Mouse (Mus musculus) macrophage (primary cell): ENCODE data around the gene Elp4. TPM values are rescaled to one million over a fixed set of nuclear protein-coding genes. Genes with fewer than 3 reads are reported as not detected.

ENCODE experiments used
- H3K27ac ChIP-seq: fragments of 350-480 bp; formaldehyde crosslinking; 2 replicates; pipeline ENCODE4 v1.9.0; 2021
- H3K36me3 ChIP-seq: fragments of 350-480 bp; formaldehyde crosslinking; 2 replicates; pipeline ENCODE4 v1.9.0; 2021; ENCODE audit errors: inconsistent target
- H3K4me3 ChIP-seq: fragments of 350-480 bp; formaldehyde crosslinking; 2 replicates; pipeline ENCODE4 v1.9.0; 2021; ENCODE audit errors: inconsistent target
- H3K79me2 ChIP-seq: fragments of 350-480 bp; formaldehyde crosslinking; 2 replicates; pipeline ENCODE4 v1.9.0; 2021; ENCODE audit errors: inconsistent target
- WGBS: methylation state at CpG from one replicate; pipeline ENCODE4 v1.1.7; 2026; ENCODE audit warnings: inconsistent platforms; ENCODE audit not compliant: missing documents; 5-methylcytosine and 5-hydroxymethylcytosine counted together
- polyA plus RNA-seq: library from polyadenylated mRNA; stranded (reverse); fragments of 250-400 nt; gene quantifications from 3 replicates; pipeline ENCODE4 v1.2.4, GENCODE M21; 2018; ENCODE audit warnings: inconsistent platforms

Gene Elp4
- polyA plus RNA-seq, 1 experiment from 2014 or later = 3.1 TPM

- H3K79me2 ChIP-seq = no peaks in the 10 kb centered on the region
- no peaks in the 10 kb centered on the region for H3K36me3 ChIP-seq
- H3K27ac ChIP-seq = no peak overlapping the region
- H3K4me3 ChIP-seq = no peak overlapping the region
Measured at GRCm38 (mm10) chr2:105796101-105796500, 108.3 kb downstream of the Elp4 start.

- Histone ChIP-seq H3K27ac (no peak overlapping the region), H3K36me3 (no peaks in the 10 kb centered on the region), H3K79me2 (no peaks in the 10 kb centered on the region), H3K4me3 (no peak overlapping the region)
- WGBS = 98% methylated on average over 12 of the region's 12 CpGs
Measured at GRCm38 (mm10) chr2:105792339-105793120, 111.8 kb downstream of the Elp4 start.

DNA sequence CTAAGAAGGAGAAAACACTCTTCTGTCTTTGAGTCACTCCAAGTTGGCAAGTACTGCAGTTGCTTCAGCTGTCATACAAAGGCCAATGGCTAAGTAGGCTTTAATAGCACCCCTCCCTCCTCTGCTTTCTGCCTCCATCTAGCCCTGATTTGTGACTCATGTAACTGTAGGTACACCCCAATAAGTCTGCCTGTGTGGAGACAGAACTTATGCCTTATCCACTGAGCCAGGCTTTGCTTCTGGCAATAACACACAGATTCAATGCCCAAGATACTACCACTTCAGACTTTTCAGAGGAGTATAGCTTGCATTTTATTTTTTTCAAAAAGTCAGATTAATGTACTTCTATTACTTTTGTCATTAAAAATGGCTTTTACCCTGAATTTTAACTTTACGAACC, 114.4 kb downstream of the Elp4 start:
- H3K27ac ChIP-seq = no peak overlapping the region
- WGBS = 93% methylated on average over 1 of the region's 1 CpGs
- H3K36me3 ChIP-seq = no peaks in the 10 kb centered on the region
- no peaks in the 10 kb centered on the region for H3K79me2 ChIP-seq
- no peak overlapping the region for H3K4me3 ChIP-seq

DNA sequence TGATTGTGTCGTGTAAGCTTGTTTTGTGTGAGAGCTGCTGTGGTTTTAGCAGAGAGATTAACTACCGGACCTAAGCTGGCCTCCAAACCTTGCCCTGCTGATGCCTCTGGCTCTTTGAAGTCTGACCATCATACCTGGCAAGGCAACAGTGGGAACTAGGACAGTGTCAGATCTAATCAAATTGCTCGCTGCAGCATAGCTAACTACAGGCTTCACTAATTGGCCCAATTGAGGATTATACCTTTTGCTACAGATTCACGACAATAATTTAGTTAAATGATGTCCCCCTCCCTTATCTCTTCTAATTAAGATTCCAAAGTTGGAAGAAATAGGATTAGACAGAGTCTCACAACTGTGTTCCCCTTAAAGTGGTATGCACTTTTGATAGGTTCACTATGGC, 116.6 kb downstream of the Elp4 start:
- no peak overlapping the region for H3K4me3 ChIP-seq
- 92% methylated on average over 4 of the region's 4 CpGs for WGBS

GRCm38 (mm10) chr2:105786986-105787385, 117.4 kb downstream of the Elp4 start:
- Histone ChIP-seq H3K79me2 (no peaks in the 10 kb centered on the region), H3K4me3 (no peak overlapping the region), H3K36me3 (no peaks in the 10 kb centered on the region), H3K27ac (no peak overlapping the region)
- 64% methylated on average over 2 of the region's 2 CpGs for WGBS

More for the DNA sequence above, 116.6 kb downstream of the Elp4 start:
- Histone ChIP-seq H3K27ac (no peak overlapping the region), H3K36me3 (no peaks in the 10 kb centered on the region), H3K79me2 (no peaks in the 10 kb centered on the region)

GRCm38 (mm10) chr2:105782885-105783284, 121.5 kb downstream of the Elp4 start:
- 94% methylated on average over 5 of the region's 5 CpGs for WGBS
- Histone ChIP-seq H3K4me3 (no peak overlapping the region), H3K27ac (no peak overlapping the region), H3K36me3 (no peaks in the 10 kb centered on the region), H3K79me2 (no peaks in the 10 kb centered on the region)

GRCm38 (mm10) chr2:105780739-105781138, 123.6 kb downstream of the Elp4 start:
- Histone ChIP-seq H3K36me3 (no peaks in the 10 kb centered on the region), H3K4me3 (no peak overlapping the region), H3K27ac (no peak overlapping the region), H3K79me2 (no peaks in the 10 kb centered on the region)
- WGBS = no CpG with 5 or more reads among the region's 1 CpGs

GRCm38 (mm10) chr2:105779320-105779891, 125.0 kb downstream of the Elp4 start:
- WGBS = 85% methylated on average over 6 of the region's 6 CpGs

GRCm38 (mm10) chr2:105771314-105771713, 133.1 kb downstream of the Elp4 start:
- WGBS = 97% methylated on average over 3 of the region's 3 CpGs
- H3K4me3 ChIP-seq = no peak overlapping the region
- no peaks in the 10 kb centered on the region for H3K36me3 ChIP-seq
- H3K79me2 ChIP-seq = no peaks in the 10 kb centered on the region
- H3K27ac ChIP-seq = no peak overlapping the region

More at GRCm38 (mm10) chr2:105779320-105779891, 125.0 kb downstream of the Elp4 start:
- Histone ChIP-seq H3K27ac (no peak overlapping the region), H3K36me3 (no peaks in the 10 kb centered on the region), H3K4me3 (no peak overlapping the region), H3K79me2 (no peaks in the 10 kb centered on the region)

DNA sequence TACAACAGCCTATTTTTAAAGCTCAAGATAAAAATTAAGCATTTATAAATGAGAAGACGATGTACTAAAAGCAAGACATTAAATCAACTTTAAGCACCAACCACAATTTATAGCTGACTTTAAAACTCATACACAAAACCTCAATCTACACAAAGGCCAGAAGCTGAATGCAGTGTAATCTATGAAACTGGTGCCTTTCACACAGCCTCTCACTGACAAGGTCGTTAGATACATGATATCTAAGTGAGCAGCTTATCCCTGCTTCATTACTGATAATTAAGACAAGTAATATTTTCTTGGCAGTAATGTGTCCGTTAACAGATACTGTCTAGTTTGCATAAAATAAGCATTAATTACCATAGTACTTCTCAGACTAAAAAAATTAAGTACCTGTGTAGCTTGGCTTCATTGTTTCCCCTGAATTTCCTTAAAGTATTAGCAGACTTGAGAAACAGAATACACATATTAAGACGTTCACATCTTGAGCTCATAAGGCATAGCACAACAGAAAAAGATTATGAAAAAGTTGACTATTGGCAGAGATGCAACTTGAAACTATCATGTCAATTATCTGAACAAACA, 134.5 kb downstream of the Elp4 start:
- Histone ChIP-seq H3K27ac (no peak overlapping the region), H3K79me2 (no peaks in the 10 kb centered on the region), H3K36me3 (no peaks in the 10 kb centered on the region), H3K4me3 (no peak overlapping the region)
- 95% methylated on average over 4 of the region's 4 CpGs for WGBS

GRCm38 (mm10) chr2:105753512-105753911, 150.9 kb downstream of the Elp4 start:
- WGBS = 73% methylated on average over 1 of the region's 1 CpGs
- H3K79me2 ChIP-seq = no peaks in the 10 kb centered on the region
- H3K36me3 ChIP-seq = no peaks in the 10 kb centered on the region
- H3K27ac ChIP-seq = no peak overlapping the region
- no peak overlapping the region for H3K4me3 ChIP-seq

DNA sequence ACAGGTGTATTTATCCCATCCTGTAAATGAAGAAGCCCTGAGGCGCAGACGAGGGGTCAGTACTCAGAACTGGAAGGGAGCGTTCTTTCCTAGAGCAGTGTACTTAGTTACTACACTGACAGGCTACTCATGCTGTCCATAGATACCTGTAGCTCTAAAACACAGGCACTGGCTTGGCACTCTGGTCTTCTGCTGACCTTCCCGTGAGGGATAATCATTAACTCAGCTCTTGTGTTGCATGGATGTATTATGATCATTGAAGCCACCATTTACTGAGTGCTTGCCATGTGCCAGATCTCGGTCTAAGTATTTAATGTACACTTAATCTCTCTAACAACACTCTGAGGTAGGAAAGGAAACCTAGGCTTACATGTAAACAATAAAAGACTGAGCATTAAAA, 155.3 kb downstream of the Elp4 start:
- 92% methylated on average over 5 of the region's 5 CpGs for WGBS
- Histone ChIP-seq H3K79me2 (no peaks in the 10 kb centered on the region), H3K36me3 (no peaks in the 10 kb centered on the region), H3K27ac (no peak overlapping the region), H3K4me3 (no peak overlapping the region)

GRCm38 (mm10) chr2:105746896-105747295, 157.5 kb downstream of the Elp4 start:
- no peak overlapping the region for H3K27ac ChIP-seq
- H3K4me3 ChIP-seq = no peak overlapping the region
- H3K79me2 ChIP-seq = no peaks in the 10 kb centered on the region
- H3K36me3 ChIP-seq = no peaks in the 10 kb centered on the region
- WGBS = 89% methylated on average over 7 of the region's 7 CpGs

DNA sequence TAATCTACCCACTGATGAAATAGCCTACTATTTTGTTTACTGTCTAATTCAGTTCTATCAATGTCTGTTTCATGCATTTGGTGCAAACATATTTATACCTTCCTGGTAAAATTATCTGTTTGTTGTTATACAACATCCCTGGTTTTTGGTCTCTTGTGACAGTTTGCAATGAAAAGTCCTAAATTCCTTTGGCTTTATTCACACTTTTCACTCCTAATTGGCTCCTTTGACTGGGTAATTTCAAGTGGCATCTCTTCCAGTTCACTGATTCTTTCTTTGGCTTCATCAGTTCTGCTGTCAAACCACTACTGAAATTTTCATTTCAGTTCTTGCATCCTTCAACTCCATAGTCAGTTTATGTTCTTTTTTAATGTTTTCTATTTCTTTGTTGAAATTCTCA, 168.2 kb downstream of the Elp4 start:
- Histone ChIP-seq H3K79me2 (no peaks in the 10 kb centered on the region), H3K36me3 (no peaks in the 10 kb centered on the region), H3K27ac (no peak overlapping the region), H3K4me3 (no peak overlapping the region)

DNA sequence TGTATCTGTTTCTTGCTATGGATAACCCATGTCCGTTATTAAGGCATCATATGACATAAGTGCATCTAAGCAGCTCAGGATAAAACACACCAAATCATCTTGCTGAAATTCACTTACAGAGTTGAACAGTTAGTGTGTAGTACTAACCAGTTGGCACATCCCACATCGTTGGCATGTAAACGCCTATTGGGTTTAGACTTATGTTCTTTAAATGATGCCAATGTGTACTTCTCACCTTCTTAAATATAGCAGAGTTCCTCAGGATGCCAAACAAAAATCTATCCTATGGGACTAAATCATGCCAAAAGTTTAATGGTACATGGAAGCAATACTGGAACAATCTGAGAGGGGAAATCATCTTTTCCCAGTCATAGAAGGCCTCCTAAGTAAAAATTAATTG, 173.7 kb downstream of the Elp4 start:
- H3K36me3 ChIP-seq = no peaks in the 10 kb centered on the region
- H3K27ac ChIP-seq = no peak overlapping the region
- no peaks in the 10 kb centered on the region for H3K79me2 ChIP-seq
- WGBS = 97% methylated on average over 3 of the region's 3 CpGs
- H3K4me3 ChIP-seq = no peak overlapping the region
